Mouse (Mus musculus) midbrain, embryonic 12.5 days (tissue): ENCODE data around the gene Pemt. TPM values are rescaled to one million over a fixed set of nuclear protein-coding genes. Genes with fewer than 3 reads are reported as not detected.
A peak's percentile ranks its signal among the peaks of the same experiment; 100 is the strongest.

Experiments
- ATAC-seq: fragments of 200-750 bp; cut with Nextera tagmentation; 2 replicates; pipeline ENCODE4 v1.8.0; 2017; ENCODE audit warnings: low read depth, moderate TSS enrichment, moderate library complexity; ENCODE audit not compliant: low FRiP score
- H3K27ac ChIP-seq: fragments of 300-500 bp; sonication (generic); replicated peaks from 2 replicates; pipeline ENCODE4 v1.5.1; 2016; ENCODE audit warnings: mild to moderate bottlenecking
- H3K27me3 ChIP-seq: fragments of 300-500 bp; sonication (generic); 2 replicates; pipeline ENCODE4 v1.6.1; 2016; ENCODE audit warnings: mild to moderate bottlenecking
- H3K36me3 ChIP-seq: fragments of 300-500 bp; sonication (generic); 2 replicates; pipeline ENCODE4 v1.6.1; 2016
- H3K4me1 ChIP-seq: fragments of 300-500 bp; sonication (generic); 2 replicates; pipeline ENCODE4 v1.6.1; 2016
- H3K4me2 ChIP-seq: fragments of 300-500 bp; sonication (generic); replicated peaks from 2 replicates; pipeline ENCODE4 v1.6.1; 2016; ENCODE audit warnings: mild to moderate bottlenecking, moderate library complexity
- H3K4me3 ChIP-seq: fragments of 300-500 bp; sonication (generic); 2 replicates; pipeline ENCODE4 v1.5.1; 2016; ENCODE audit warnings: mild to moderate bottlenecking
- H3K9ac ChIP-seq: fragments of 300-500 bp; sonication (generic); replicated peaks from 2 replicates; pipeline ENCODE4 v1.6.1; 2016; ENCODE audit warnings: mild to moderate bottlenecking, moderate library complexity
- H3K9me3 ChIP-seq: fragments of 300-500 bp; sonication (generic); 2 replicates; pipeline ENCODE4 v1.6.1; 2016; ENCODE audit warnings: mild to moderate bottlenecking
- WGBS: fragments of 180-500 bp; shearing (Covaris S2); methylation state at CpG from one replicate; pipeline ENCODE4 v1.1.7; 2016; 5-methylcytosine and 5-hydroxymethylcytosine counted together
- polyA plus RNA-seq: library from polyadenylated mRNA; unstranded; fragments of >200 nt; fragmentation: Nextera tagmentation; extraction: Ambion mirVana; gene quantifications from 2 replicates; pipeline ENCODE4 v1.2.1, GENCODE M21; 2016

The Pemt gene
- polyA plus RNA-seq, 1 experiment from 2014 or later = 7.5 TPM

- ATAC-seq = peak; percentile 39
- Histone ChIP-seq H3K27me3 (no peaks in the 10 kb centered on the region), H3K4me2 (peak overlapping the region; percentile 60), H3K4me1 (peaks cover 5% of the 10 kb centered on the region; the same call in 1 of the 2 replicates), H3K9ac (peak overlapping the region; percentile 53), H3K27ac (0 out of 2 replicates have a peak overlapping the region, but pooled peaks have one; percentile 15), H3K9me3 (no peaks in the 10 kb centered on the region), H3K4me3 (peak overlapping the region; percentile 51), H3K36me3 (no peaks in the 10 kb centered on the region)
- WGBS = 12% methylated on average over 3 of the region's 3 CpGs
Observed at GRCm38 (mm10) chr11:60045676-60046057, 622 bp downstream of the Pemt start.

DNA sequence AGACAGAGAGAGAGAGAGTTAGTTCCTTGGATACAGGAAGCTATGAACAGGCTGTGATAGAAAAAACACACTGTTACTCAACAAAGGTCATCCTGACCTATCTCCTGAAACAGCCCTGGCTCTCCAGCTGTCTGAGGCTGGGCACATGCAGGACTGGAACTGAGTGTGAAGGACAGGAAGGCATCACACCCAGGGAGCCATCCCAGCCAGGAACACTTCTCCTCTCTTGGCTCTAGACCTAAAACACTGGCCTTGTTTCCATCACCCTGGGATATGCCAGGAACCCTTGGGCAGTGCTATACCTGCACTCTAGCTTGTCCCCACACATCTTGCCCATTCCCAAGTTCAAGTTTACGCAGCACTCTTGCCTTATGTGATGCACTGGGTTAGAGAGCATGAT, 1.5 kb downstream of the Pemt start:
- H3K4me1 ChIP-seq = peaks cover 5% of the 10 kb centered on the region; the same call in 1 of the 2 replicates
- no peaks in the 10 kb centered on the region for H3K27me3 ChIP-seq
- H3K36me3 ChIP-seq = no peaks in the 10 kb centered on the region
- 100% methylated on average over 1 of the region's 1 CpGs for WGBS
- ATAC-seq = no peak
- H3K4me2 ChIP-seq = no peak overlapping the region
- no peak overlapping the region for H3K27ac ChIP-seq
- no peak overlapping the region for H3K9ac ChIP-seq
- no peaks in the 10 kb centered on the region for H3K9me3 ChIP-seq
- H3K4me3 ChIP-seq = no peak overlapping the region

GRCm38 (mm10) chr11:60042277-60042676, 4.0 kb downstream of the Pemt start:
- H3K36me3 ChIP-seq = no peaks in the 10 kb centered on the region
- H3K27ac ChIP-seq = no peak overlapping the region
- H3K9ac ChIP-seq = no peak overlapping the region
- no peaks in the 10 kb centered on the region for H3K27me3 ChIP-seq
- H3K4me1 ChIP-seq = peaks cover 5% of the 10 kb centered on the region; the same call in 1 of the 2 replicates
- no peak for ATAC-seq
- no peaks in the 10 kb centered on the region for H3K9me3 ChIP-seq
- H3K4me2 ChIP-seq = no peak overlapping the region
- H3K4me3 ChIP-seq = no peak overlapping the region

- Histone ChIP-seq H3K27ac (no peak overlapping the region), H3K4me2 (no peak overlapping the region), H3K36me3 (no peaks in the 10 kb centered on the region), H3K4me3 (no peak overlapping the region), H3K9me3 (no peaks in the 10 kb centered on the region), H3K4me1 (no peaks in the 10 kb centered on the region), H3K9ac (no peak overlapping the region), H3K27me3 (no peaks in the 10 kb centered on the region)
- no peak for ATAC-seq
- 59% methylated on average over 5 of the region's 5 CpGs for WGBS
Observed at GRCm38 (mm10) chr11:60036537-60037220, 9.6 kb downstream of the Pemt start.

- Histone ChIP-seq H3K27ac (no peak overlapping the region), H3K9me3 (no peaks in the 10 kb centered on the region), H3K4me3 (no peak overlapping the region), H3K36me3 (no peaks in the 10 kb centered on the region), H3K4me1 (no peaks in the 10 kb centered on the region), H3K4me2 (no peak overlapping the region), H3K9ac (no peak overlapping the region), H3K27me3 (no peaks in the 10 kb centered on the region)
- 83% methylated on average over 8 of the region's 8 CpGs for WGBS
- no peak for ATAC-seq
Observed at GRCm38 (mm10) chr11:60034911-60035400, 11.3 kb downstream of the Pemt start.

DNA sequence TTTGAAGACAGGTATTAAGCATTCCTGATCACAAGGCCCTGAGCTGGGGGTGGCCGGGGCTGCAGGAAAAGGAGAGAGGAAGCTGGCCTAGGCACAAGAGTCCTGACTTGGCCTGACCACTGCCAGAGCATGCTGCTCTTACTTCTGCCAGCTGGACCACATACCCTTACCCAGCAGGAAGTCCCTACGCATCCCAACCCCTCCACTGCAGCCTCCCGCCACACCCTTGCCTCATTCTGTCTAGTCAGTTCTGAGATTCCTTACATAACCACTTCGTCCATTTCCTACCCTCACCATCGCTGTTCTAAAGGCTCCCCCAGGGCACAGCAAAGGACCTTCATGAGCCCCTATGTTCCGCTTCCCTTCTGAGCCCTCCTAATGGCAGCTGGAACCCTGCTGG, 12.0 kb downstream of the Pemt start:
- H3K9ac ChIP-seq = no peak overlapping the region
- H3K27ac ChIP-seq = no peak overlapping the region
- no peaks in the 10 kb centered on the region for H3K27me3 ChIP-seq
- 65% methylated on average over 6 of the region's 6 CpGs for WGBS
- no peak overlapping the region for H3K4me2 ChIP-seq
- H3K9me3 ChIP-seq = no peaks in the 10 kb centered on the region
- no peak overlapping the region for H3K4me3 ChIP-seq
- ATAC-seq = no peak
- no peaks in the 10 kb centered on the region for H3K4me1 ChIP-seq
- no peaks in the 10 kb centered on the region for H3K36me3 ChIP-seq

GRCm38 (mm10) chr11:60032586-60033430, 13.5 kb downstream of the Pemt start:
- Histone ChIP-seq H3K36me3 (no peaks in the 10 kb centered on the region), H3K4me3 (no peak overlapping the region), H3K9me3 (no peaks in the 10 kb centered on the region), H3K27me3 (no peaks in the 10 kb centered on the region), H3K4me2 (no peak overlapping the region), H3K9ac (no peak overlapping the region), H3K27ac (no peak overlapping the region), H3K4me1 (no peaks in the 10 kb centered on the region)
- WGBS = 87% methylated on average over 6 of the region's 6 CpGs
- no peak for ATAC-seq

DNA sequence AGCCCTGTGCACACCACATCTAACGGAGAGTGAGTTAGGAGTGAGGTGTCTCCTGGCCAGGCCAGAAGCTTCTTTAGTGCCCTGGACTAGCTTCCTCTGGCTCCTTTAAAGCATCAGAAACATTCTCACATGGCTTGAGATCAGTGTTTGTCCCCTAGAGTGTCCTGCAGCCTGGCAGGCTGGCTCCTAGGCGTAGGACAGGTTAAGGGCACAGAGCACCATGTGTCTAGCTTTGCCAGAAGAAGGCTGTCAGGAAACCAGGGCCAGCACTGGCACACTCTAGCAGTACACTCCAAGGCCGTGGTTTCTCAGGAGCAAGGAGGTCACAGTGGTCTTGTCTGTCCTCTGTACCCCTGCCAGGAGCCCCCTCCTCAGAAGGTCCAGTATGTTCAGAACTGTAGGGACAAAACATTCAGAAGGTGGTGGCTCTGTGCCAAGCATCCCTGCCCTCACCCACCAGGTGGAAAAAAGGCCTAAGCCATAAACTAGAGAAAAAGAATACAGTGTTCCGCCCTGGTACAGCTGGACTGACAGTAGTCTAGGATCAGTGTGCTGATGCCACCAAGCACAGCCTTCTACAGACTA, 15.4 kb downstream of the Pemt start:
- Histone ChIP-seq H3K27me3 (no peaks in the 10 kb centered on the region), H3K36me3 (no peaks in the 10 kb centered on the region), H3K4me1 (no peaks in the 10 kb centered on the region), H3K4me2 (no peak overlapping the region), H3K27ac (no peak overlapping the region), H3K4me3 (no peak overlapping the region), H3K9me3 (no peaks in the 10 kb centered on the region), H3K9ac (no peak overlapping the region)
- ATAC-seq = no peak
- 86% methylated on average over 4 of the region's 4 CpGs for WGBS

- ATAC-seq = no peak
- no peak overlapping the region for H3K4me3 ChIP-seq
- no peak overlapping the region for H3K4me2 ChIP-seq
- WGBS = 69% methylated on average over 9 of the region's 9 CpGs
- no peak overlapping the region for H3K27ac ChIP-seq
- no peaks in the 10 kb centered on the region for H3K9me3 ChIP-seq
- H3K36me3 ChIP-seq = no peaks in the 10 kb centered on the region
- H3K9ac ChIP-seq = no peak overlapping the region
- no peaks in the 10 kb centered on the region for H3K27me3 ChIP-seq
- H3K4me1 ChIP-seq = no peaks in the 10 kb centered on the region
Observed at GRCm38 (mm10) chr11:60029976-60030375, 16.3 kb downstream of the Pemt start.

- Histone ChIP-seq H3K36me3 (no peaks in the 10 kb centered on the region), H3K9me3 (no peaks in the 10 kb centered on the region), H3K27ac (no peak overlapping the region), H3K4me3 (no peak overlapping the region), H3K4me2 (no peak overlapping the region), H3K9ac (peak overlapping the region; percentile 20; the same call in 1 of the 2 replicates), H3K27me3 (no peaks in the 10 kb centered on the region), H3K4me1 (no peaks in the 10 kb centered on the region)
- 82% methylated on average over 10 of the region's 10 CpGs for WGBS
- ATAC-seq = no peak
Observed at GRCm38 (mm10) chr11:60027913-60028875, 18.1 kb downstream of the Pemt start.

DNA sequence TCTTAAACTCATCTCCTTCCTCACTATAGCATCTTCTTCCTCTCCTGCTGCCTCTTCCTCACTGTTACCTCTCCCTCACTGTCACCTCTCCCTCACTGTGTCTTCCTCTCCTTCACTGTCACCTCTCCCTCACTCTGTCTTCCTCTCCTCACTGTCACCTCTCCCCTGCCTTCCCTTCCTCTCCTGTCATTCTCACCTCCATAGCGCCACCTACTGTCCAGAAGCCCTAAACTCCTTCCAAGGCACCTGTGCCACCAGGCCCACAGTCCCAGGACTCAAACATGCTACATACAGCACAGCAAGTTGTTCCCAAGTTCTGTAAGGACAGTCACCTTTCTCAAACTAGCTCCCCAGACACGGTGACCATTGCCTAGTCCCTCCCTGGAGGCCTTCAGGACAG, 19.0 kb downstream of the Pemt start:
- Histone ChIP-seq H3K4me1 (no peaks in the 10 kb centered on the region), H3K4me2 (no peak overlapping the region), H3K9ac (no peak overlapping the region), H3K9me3 (no peaks in the 10 kb centered on the region), H3K36me3 (no peaks in the 10 kb centered on the region), H3K27ac (no peak overlapping the region), H3K27me3 (no peaks in the 10 kb centered on the region), H3K4me3 (no peak overlapping the region)
- ATAC-seq = no peak
- 4% methylated on average over 2 of the region's 2 CpGs for WGBS
